Mouse (Mus musculus) intestine, embryonic 16.5 days (tissue): Measurements from ENCODE around the gene Ubp1. TPM values are rescaled to one million over a fixed set of nuclear protein-coding genes. Genes with fewer than 3 reads are reported as not detected.

ENCODE experiments used
- ATAC-seq: fragments of 200-750 bp; cut with Nextera tagmentation; 2 replicates; pipeline ENCODE4 v1.8.0; 2017; ENCODE audit warnings: moderate TSS enrichment, moderate library complexity
- H3K27ac ChIP-seq: fragments of 300-500 bp; sonication (generic); 2 replicates; pipeline ENCODE4 v1.5.1; 2014; ENCODE audit warnings: mild to moderate bottlenecking, low read length
- H3K27me3 ChIP-seq: fragments of 300-500 bp; sonication (generic); replicated peaks from 2 replicates; pipeline ENCODE4 v1.6.1; 2014; ENCODE audit warnings: low read length, control low read depth, mixed read lengths; ENCODE audit not compliant: control insufficient read depth, insufficient read depth
- H3K36me3 ChIP-seq: fragments of 300-500 bp; sonication (generic); 2 replicates; pipeline ENCODE4 v1.6.1; 2014; ENCODE audit warnings: low read length, control low read depth; ENCODE audit not compliant: control insufficient read depth, insufficient read depth
- H3K4me1 ChIP-seq: fragments of 300-500 bp; sonication (generic); 2 replicates; pipeline ENCODE4 v1.6.1; 2014; ENCODE audit warnings: low read length, control low read depth, mixed read lengths; ENCODE audit not compliant: control insufficient read depth, insufficient read depth
- H3K4me2 ChIP-seq: fragments of 300-500 bp; sonication (generic); 2 replicates; pipeline ENCODE4 v1.6.1; 2014; ENCODE audit warnings: low read depth, low read length, control low read depth
- H3K4me3 ChIP-seq: fragments of 300-500 bp; sonication (generic); 2 replicates; pipeline ENCODE4 v1.5.1; 2014; ENCODE audit warnings: mild to moderate bottlenecking, low read length
- H3K9ac ChIP-seq: fragments of 300-500 bp; sonication (generic); 2 replicates; pipeline ENCODE4 v1.6.1; 2014; ENCODE audit warnings: low read depth, low read length
- H3K9me3 ChIP-seq: fragments of 300-500 bp; sonication (generic); 2 replicates; pipeline ENCODE4 v1.6.1; 2016; ENCODE audit warnings: low read length, control low read depth; ENCODE audit not compliant: control insufficient read depth
- WGBS: fragments of 180-500 bp; shearing (Covaris S2); extraction: QIAGEN DNeasy Blood & Tissue Kit; methylation state at CpG from one replicate; pipeline ENCODE4 v1.1.7; 2014; 5-methylcytosine and 5-hydroxymethylcytosine counted together
- polyA plus RNA-seq: library from polyadenylated mRNA; unstranded; fragments of >200 nt; fragmentation: Nextera tagmentation; extraction: Ambion mirVana; gene quantifications from 2 replicates; pipeline ENCODE4 v1.2.1, GENCODE M21; 2015

Gene Ubp1
- polyA plus RNA-seq, 1 experiment from 2014 or later: 17.3 TPM

- Histone ChIP-seq H3K4me3 (no peak overlapping the region), H3K36me3 (no peaks in the 10 kb centered on the region), H3K9ac (no peak overlapping the region), H3K4me2 (no peak overlapping the region), H3K27me3 (no peaks in the 10 kb centered on the region), H3K9me3 (no peaks in the 10 kb centered on the region), H3K4me1 (no peaks in the 10 kb centered on the region), H3K27ac (no peak overlapping the region)
- ATAC-seq: no peak
- WGBS: 88% methylated on average over 7 of the region's 7 CpGs
Observed at GRCm38 (mm10) chr9:114019012-114019762, 88.5 kb downstream of the Ubp1 start.

- no peak for ATAC-seq
- WGBS: 29% methylated on average over 4 of the region's 4 CpGs
- H3K4me2 ChIP-seq: no peak overlapping the region
- H3K9ac ChIP-seq: no peak overlapping the region
- H3K36me3 ChIP-seq: no peaks in the 10 kb centered on the region
- no peak overlapping the region for H3K4me3 ChIP-seq
- H3K27me3 ChIP-seq: no peaks in the 10 kb centered on the region
- peaks cover 4% of the 10 kb centered on the region; the same call in 1 of the 2 replicates for H3K4me1 ChIP-seq
- H3K9me3 ChIP-seq: no peaks in the 10 kb centered on the region
- no peak overlapping the region for H3K27ac ChIP-seq
Observed at GRCm38 (mm10) chr9:114022141-114022540, 91.4 kb downstream of the Ubp1 start.

GRCm38 (mm10) chr9:114025182-114025581, 94.4 kb downstream of the Ubp1 start:
- Histone ChIP-seq H3K27ac (no peak overlapping the region), H3K36me3 (no peaks in the 10 kb centered on the region), H3K27me3 (no peaks in the 10 kb centered on the region), H3K4me3 (no peak overlapping the region), H3K4me1 (peaks cover 4% of the 10 kb centered on the region; the same call in 1 of the 2 replicates), H3K9me3 (no peaks in the 10 kb centered on the region), H3K4me2 (no peak overlapping the region), H3K9ac (no peak overlapping the region)
- no peak for ATAC-seq
- WGBS: 46% methylated on average over 9 of the region's 9 CpGs

GRCm38 (mm10) chr9:114025846-114026245, 95.1 kb downstream of the Ubp1 start:
- H3K36me3 ChIP-seq: no peaks in the 10 kb centered on the region
- no peaks in the 10 kb centered on the region for H3K9me3 ChIP-seq
- peak overlapping the region; percentile 63 for H3K4me3 ChIP-seq
- H3K27ac ChIP-seq: no peak overlapping the region
- H3K9ac ChIP-seq: no peak overlapping the region; the same call in 1 of the 2 replicates
- peak overlapping the region; percentile 93 for H3K4me2 ChIP-seq
- H3K27me3 ChIP-seq: no peaks in the 10 kb centered on the region
- WGBS: 14% methylated on average over 8 of the region's 8 CpGs
- no peak for ATAC-seq
- peaks cover 4% of the 10 kb centered on the region; the same call in 1 of the 2 replicates for H3K4me1 ChIP-seq

GRCm38 (mm10) chr9:114026261-114026934, 95.7 kb downstream of the Ubp1 start:
- peak overlapping the region; percentile 63 for H3K4me3 ChIP-seq
- H3K27ac ChIP-seq: no peak overlapping the region
- peaks cover 4% of the 10 kb centered on the region; the same call in 1 of the 2 replicates for H3K4me1 ChIP-seq
- H3K27me3 ChIP-seq: no peaks in the 10 kb centered on the region
- peak overlapping the region; percentile 93 for H3K4me2 ChIP-seq
- no peaks in the 10 kb centered on the region for H3K36me3 ChIP-seq
- ATAC-seq: peak; percentile 97
- WGBS: under 1% methylated on average over 42 of the region's 52 CpGs
- H3K9ac ChIP-seq: peak overlapping the region; percentile 64
- no peaks in the 10 kb centered on the region for H3K9me3 ChIP-seq

Other genes starting within 250 kb of the Ubp1 start
- 115 and 127 TPM in 2 replicates for gene Pdcd6ip, start 222.7 kb upstream of the Ubp1 start, polyA plus RNA-seq
- 13.4 and 15.0 TPM in 2 replicates for gene Clasp2, start 189.5 kb upstream of the Ubp1 start, polyA plus RNA-seq
- gene Fbxl2, start 115.3 kb downstream of the Ubp1 start, polyA plus RNA-seq: 2.7 TPM in 2 replicates
- gene Susd5, start 126.2 kb downstream of the Ubp1 start, polyA plus RNA-seq: 0.62 and 0.69 TPM in 2 replicates